Mouse (Mus musculus) cerebellum, adult 18-20 months (tissue): ENCODE measurements at regions not wholly inside any gene's neighbourhood (a gene's known extent, or its start where the extent isn't known, plus 50 kb on each side); places are given as distances from the start of the nearest gene placed in this dataset.

Experiments
- DNase-seq, 2 experiments: peaks; one replicate each; pipeline ENCODE4 v3.0.0; 2021

GRCm38 (mm10) chr6:99976144-99976543, 250.0 kb upstream of the Prok2 start:
- no peak for DNase-seq

- DNase-seq = peak in 1 of 2 experiments; percentile 20
Observed at GRCm38 (mm10) chr6:99975486-99975885, 249.3 kb upstream of the Prok2 start.

GRCm38 (mm10) chr6:99974464-99974863, 248.3 kb upstream of the Prok2 start:
- peak in 1 of 2 experiments; percentile 25 for DNase-seq

GRCm38 (mm10) chr6:99971376-99971775, 245.2 kb upstream of the Prok2 start:
- peak; percentile 84 to 88 for DNase-seq

GRCm38 (mm10) chr6:99968889-99969288, 242.7 kb upstream of the Prok2 start:
- peak; percentile 97 to 98 for DNase-seq

- DNase-seq = no peak
Observed at GRCm38 (mm10) chr6:99967465-99967864, 241.3 kb upstream of the Prok2 start.

- no peak for DNase-seq
Observed at GRCm38 (mm10) chr6:99964540-99964939, 238.3 kb upstream of the Prok2 start.

GRCm38 (mm10) chr6:99964007-99964406, 237.8 kb upstream of the Prok2 start:
- no peak for DNase-seq

- no peak for DNase-seq
Observed at GRCm38 (mm10) chr6:99959371-99959770, 233.2 kb upstream of the Prok2 start.

- no peak for DNase-seq
Observed at GRCm38 (mm10) chr6:99954832-99955830, 228.9 kb upstream of the Prok2 start.

GRCm38 (mm10) chr6:99953980-99954776, 228.0 kb upstream of the Prok2 start:
- DNase-seq = no peak

- DNase-seq = no peak
Observed at GRCm38 (mm10) chr6:99950811-99951210, 224.6 kb upstream of the Prok2 start.

- no peak for DNase-seq
Observed at GRCm38 (mm10) chr6:99946917-99947316, 220.7 kb upstream of the Prok2 start.

GRCm38 (mm10) chr6:99946481-99946880, 220.3 kb upstream of the Prok2 start:
- DNase-seq = no peak

- no peak for DNase-seq
Observed at GRCm38 (mm10) chr6:99945691-99946090, 219.5 kb upstream of the Prok2 start.

- no peak for DNase-seq
Observed at GRCm38 (mm10) chr6:99942958-99943357, 216.8 kb upstream of the Prok2 start.

- no peak for DNase-seq
Observed at GRCm38 (mm10) chr6:99940118-99940517, 213.9 kb upstream of the Prok2 start.

- no peak for DNase-seq
Observed at GRCm38 (mm10) chr6:99939382-99939781, 213.2 kb upstream of the Prok2 start.

- no peak for DNase-seq
Observed at GRCm38 (mm10) chr6:99938949-99939348, 212.8 kb upstream of the Prok2 start.

GRCm38 (mm10) chr6:99936716-99937115, 210.5 kb upstream of the Prok2 start:
- DNase-seq = no peak

GRCm38 (mm10) chr6:99935373-99935772, 209.2 kb upstream of the Prok2 start:
- no peak for DNase-seq

- DNase-seq = peak in 1 of 2 experiments; percentile 9
Observed at GRCm38 (mm10) chr6:99934394-99934793, 208.2 kb upstream of the Prok2 start.

- no peak for DNase-seq
Observed at GRCm38 (mm10) chr6:99933404-99933803, 207.2 kb upstream of the Prok2 start.

GRCm38 (mm10) chr6:99932923-99933322, 206.7 kb upstream of the Prok2 start:
- DNase-seq = no peak
